Mouse (Mus musculus): ENCODE data around the gene Wfikkn2. TPM values are rescaled to one million over a fixed set of nuclear protein-coding genes. Genes with fewer than 3 reads are reported as not detected.

Gene Wfikkn2
- polyA plus RNA-seq, 1 experiment from 2014 or later: 2.0 TPM

- ATAC-seq (ENCODE audit: extremely low read depth, insufficient number of reproducible peaks, low FRiP score, low TSS enrichment): no peak
- H3K4me2 ChIP-seq: no peak overlapping the region
- no peaks in the 10 kb centered on the region for H3K9me3 ChIP-seq
- H3K27me3 ChIP-seq (replicated peaks): no peaks in the 10 kb centered on the region
- H3K9ac ChIP-seq: no peak overlapping the region
- WGBS: 64% methylated on average over 10 of the region's 10 CpGs
- H3K36me3 ChIP-seq: no peaks in the 10 kb centered on the region
- H3K27ac ChIP-seq (replicated peaks): no peak overlapping the region
- peaks cover 14% of the 10 kb centered on the region for H3K4me1 ChIP-seq
- no peak overlapping the region for H3K4me3 ChIP-seq
Measured at GRCm38 (mm10) chr11:94206398-94207114, 39.2 kb downstream of the Wfikkn2 start.

GRCm38 (mm10) chr11:94203066-94203465 lies 42.7 kb downstream of the Wfikkn2 start:
- H3K27me3 ChIP-seq (replicated peaks): no peaks in the 10 kb centered on the region
- 73% methylated on average over 3 of the region's 3 CpGs for WGBS
- H3K9ac ChIP-seq: no peak overlapping the region
- H3K4me3 ChIP-seq: no peak overlapping the region
- no peak for ATAC-seq (ENCODE audit: extremely low read depth, insufficient number of reproducible peaks, low FRiP score, low TSS enrichment)
- no peak overlapping the region for H3K27ac ChIP-seq (replicated peaks)
- no peaks in the 10 kb centered on the region for H3K36me3 ChIP-seq
- H3K4me1 ChIP-seq: peaks cover 12% of the 10 kb centered on the region
- H3K4me2 ChIP-seq: no peak overlapping the region
- H3K9me3 ChIP-seq: no peaks in the 10 kb centered on the region

GRCm38 (mm10) chr11:94202106-94202505 lies 43.7 kb downstream of the Wfikkn2 start:
- H3K4me2 ChIP-seq: no peak overlapping the region
- WGBS: 78% methylated on average over 5 of the region's 5 CpGs

GRCm38 (mm10) chr11:94200422-94200821 lies 45.4 kb downstream of the Wfikkn2 start:
- no peak for ATAC-seq (ENCODE audit: extremely low read depth, insufficient number of reproducible peaks, low FRiP score, low TSS enrichment)
- Histone ChIP-seq H3K4me1 (peaks cover 11% of the 10 kb centered on the region), H3K27ac (replicated peaks) (no peak overlapping the region), H3K27me3 (replicated peaks) (no peaks in the 10 kb centered on the region), H3K36me3 (no peaks in the 10 kb centered on the region), H3K4me3 (no peak overlapping the region), H3K9me3 (no peaks in the 10 kb centered on the region), H3K9ac (no peak overlapping the region), H3K4me2 (no peak overlapping the region)
- WGBS: 51% methylated on average over 4 of the region's 4 CpGs

More at GRCm38 (mm10) chr11:94202106-94202505, 43.7 kb downstream of the Wfikkn2 start:
- no peak overlapping the region for H3K9ac ChIP-seq
- H3K4me3 ChIP-seq: no peak overlapping the region
- no peak overlapping the region for H3K27ac ChIP-seq (replicated peaks)
- no peaks in the 10 kb centered on the region for H3K36me3 ChIP-seq
- no peak for ATAC-seq (ENCODE audit: extremely low read depth, insufficient number of reproducible peaks, low FRiP score, low TSS enrichment)
- peaks cover 12% of the 10 kb centered on the region for H3K4me1 ChIP-seq
- H3K27me3 ChIP-seq (replicated peaks): no peaks in the 10 kb centered on the region
- H3K9me3 ChIP-seq: no peaks in the 10 kb centered on the region

- H3K4me3 ChIP-seq: no peak overlapping the region
- ATAC-seq (ENCODE audit: extremely low read depth, insufficient number of reproducible peaks, low FRiP score, low TSS enrichment): no peak
- no peaks in the 10 kb centered on the region for H3K9me3 ChIP-seq
- peaks cover 11% of the 10 kb centered on the region for H3K4me1 ChIP-seq
- H3K27ac ChIP-seq (replicated peaks): no peak overlapping the region
- H3K4me2 ChIP-seq: no peak overlapping the region
- whole genome bisulfite sequencing: 63% methylated on average over 2 of the region's 2 CpGs
- H3K9ac ChIP-seq: no peak overlapping the region
- no peaks in the 10 kb centered on the region for H3K36me3 ChIP-seq
- no peaks in the 10 kb centered on the region for H3K27me3 ChIP-seq (replicated peaks)
Measured at GRCm38 (mm10) chr11:94199771-94200170, 46.0 kb downstream of the Wfikkn2 start.

- Histone ChIP-seq H3K27ac (replicated peaks) (no peak overlapping the region), H3K4me3 (no peak overlapping the region), H3K4me1 (peaks cover 11% of the 10 kb centered on the region), H3K9ac (no peak overlapping the region), H3K4me2 (no peak overlapping the region), H3K27me3 (replicated peaks) (no peaks in the 10 kb centered on the region), H3K9me3 (no peaks in the 10 kb centered on the region), H3K36me3 (no peaks in the 10 kb centered on the region)
- ATAC-seq (ENCODE audit: extremely low read depth, insufficient number of reproducible peaks, low FRiP score, low TSS enrichment): no peak
- WGBS: 80% methylated on average over 7 of the region's 7 CpGs
Measured at GRCm38 (mm10) chr11:94198405-94199146, 47.2 kb downstream of the Wfikkn2 start.

GRCm38 (mm10) chr11:94196311-94196710 lies 49.5 kb downstream of the Wfikkn2 start:
- Histone ChIP-seq H3K27me3 (replicated peaks) (no peaks in the 10 kb centered on the region), H3K27ac (replicated peaks) (no peak overlapping the region), H3K4me3 (no peak overlapping the region), H3K9me3 (no peaks in the 10 kb centered on the region), H3K36me3 (no peaks in the 10 kb centered on the region), H3K4me2 (no peak overlapping the region), H3K4me1 (peaks cover 15% of the 10 kb centered on the region), H3K9ac (no peak overlapping the region)
- no peak for ATAC-seq (ENCODE audit: extremely low read depth, insufficient number of reproducible peaks, low FRiP score, low TSS enrichment)
- 70% methylated on average over 3 of the region's 3 CpGs for WGBS

- Histone ChIP-seq H3K36me3 (no peaks in the 10 kb centered on the region), H3K4me1 (peaks cover 23% of the 10 kb centered on the region), H3K27me3 (replicated peaks) (no peaks in the 10 kb centered on the region), H3K9ac (0 out of 2 replicates have a peak overlapping the region, but pooled peaks have one; percentile 10), H3K4me3 (no peak overlapping the region), H3K4me2 (no peak overlapping the region), H3K9me3 (no peaks in the 10 kb centered on the region), H3K27ac (replicated peaks) (no peak overlapping the region)
- no peak for ATAC-seq (ENCODE audit: extremely low read depth, insufficient number of reproducible peaks, low FRiP score, low TSS enrichment)
- 54% methylated on average over 2 of the region's 2 CpGs for WGBS
Measured at GRCm38 (mm10) chr11:94193109-94193508, 52.7 kb downstream of the Wfikkn2 start.

GRCm38 (mm10) chr11:94190665-94191064 lies 55.1 kb downstream of the Wfikkn2 start:
- no peak overlapping the region for H3K4me3 ChIP-seq
- H3K9ac ChIP-seq: no peak overlapping the region
- no peak overlapping the region for H3K27ac ChIP-seq (replicated peaks)
- no peak for ATAC-seq (ENCODE audit: extremely low read depth, insufficient number of reproducible peaks, low FRiP score, low TSS enrichment)
- H3K27me3 ChIP-seq (replicated peaks): no peaks in the 10 kb centered on the region
- 86% methylated on average over 5 of the region's 5 CpGs for WGBS
- H3K36me3 ChIP-seq: no peaks in the 10 kb centered on the region
- H3K4me2 ChIP-seq: no peak overlapping the region
- H3K9me3 ChIP-seq: no peaks in the 10 kb centered on the region
- peaks cover 19% of the 10 kb centered on the region for H3K4me1 ChIP-seq

- Histone ChIP-seq H3K9ac (no peak overlapping the region), H3K9me3 (no peaks in the 10 kb centered on the region), H3K4me1 (peaks cover 19% of the 10 kb centered on the region), H3K4me3 (no peak overlapping the region), H3K27me3 (replicated peaks) (no peaks in the 10 kb centered on the region), H3K4me2 (no peak overlapping the region), H3K36me3 (no peaks in the 10 kb centered on the region), H3K27ac (replicated peaks) (peak overlapping the region; percentile 43)
- 15% methylated on average over 10 of the region's 10 CpGs for WGBS
- no peak for ATAC-seq (ENCODE audit: extremely low read depth, insufficient number of reproducible peaks, low FRiP score, low TSS enrichment)
Measured at GRCm38 (mm10) chr11:94189579-94189978, 56.2 kb downstream of the Wfikkn2 start.

All from heart, embryonic 13.5 days (tissue).